ENCODE assay signal across 7 mouse cellular contexts in the genomic region with DNA sequence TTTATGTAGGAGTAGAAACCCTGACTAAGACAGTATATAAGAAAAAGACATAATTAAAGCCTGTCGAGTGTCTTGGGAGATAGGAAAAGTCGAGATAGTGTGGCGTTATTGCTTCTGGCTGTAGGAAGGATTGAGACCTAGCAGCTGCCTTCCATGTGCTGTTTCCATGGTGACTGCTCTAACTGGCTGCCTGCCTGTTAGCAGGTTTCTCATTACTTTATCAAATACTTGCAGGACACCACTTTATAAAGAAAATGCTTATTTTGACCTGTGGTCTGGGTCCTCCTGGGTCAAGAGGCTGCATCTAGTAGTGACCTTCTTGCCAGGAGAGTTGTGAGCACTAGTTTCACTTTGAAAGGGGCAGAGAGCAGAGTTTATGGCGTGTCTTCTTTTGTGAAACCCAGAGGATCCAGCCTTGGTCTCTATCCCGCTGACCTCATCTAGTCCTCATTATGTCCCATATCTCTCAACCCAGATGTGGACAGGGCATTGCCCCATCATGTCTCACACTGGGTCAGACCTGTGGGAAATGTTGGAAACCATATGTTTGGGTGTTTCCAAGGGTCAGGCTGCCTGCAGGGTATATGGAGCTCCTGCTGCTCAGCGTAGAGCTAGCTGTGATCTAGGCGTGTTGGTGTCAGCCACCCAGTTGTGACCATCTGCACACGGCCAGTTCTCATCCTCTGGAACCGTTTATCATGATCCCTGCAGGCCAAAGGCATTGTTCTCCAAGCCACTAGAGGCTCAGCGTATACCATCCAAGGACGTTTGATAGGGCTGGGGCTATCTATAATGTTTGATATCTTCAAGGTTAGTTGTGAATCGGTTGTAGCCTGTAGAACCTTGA. TPM values are rescaled to one million over a fixed set of nuclear protein-coding genes. Genes with fewer than 3 reads are reported as not detected.
DNase-seq lines count a peak whose midpoint lies in the region; ATAC-seq and TF ChIP-seq lines count a peak whose summit lies in the region.

No protein-coding gene starts in this region.

- no peaks in the 10 kb centered on the region for H3K36me3 ChIP-seq in lung, postnatal 0 days (ENCODE audit: insufficient read depth, low read length)
- H3K36me3 ChIP-seq in liver, embryonic 15.5 days (replicated peaks): peaks cover 12% of the 10 kb centered on the region; the same call in 1 of the 2 replicates
- H3K36me3 ChIP-seq in stomach, embryonic 14.5 days (ENCODE audit: control insufficient read depth, insufficient read depth, low read length): no peaks in the 10 kb centered on the region

- TF ChIP-seq EP300 in lung, postnatal 0 days (IDR thresholded peaks at IDR 0.05): no peak

- H3K4me3 ChIP-seq in lung, postnatal 0 days (ENCODE audit: low read depth, low read length): no peak overlapping the region
- peak overlapping the region; percentile 3; the same call in 1 of the 2 replicates for H3K4me3 ChIP-seq in liver, embryonic 15.5 days (replicated peaks)
- H3K4me3 ChIP-seq in stomach, embryonic 14.5 days (ENCODE audit: low read depth, low read length): no peak overlapping the region

- peak; percentile 36 for DNase-seq in lung, postnatal 0 days (ENCODE audit: low spot score)
- DNase-seq in lung, postnatal 25 days (ENCODE audit: low spot score): no peak
- peak; percentile 38 to 49 for DNase-seq in kidney, adult 8-10 months

- no peak overlapping the region for H3K4me2 ChIP-seq in lung, postnatal 0 days (replicated peaks; ENCODE audit: low read depth, low read length)
- peak overlapping the region; percentile 60 for H3K4me2 ChIP-seq in liver, embryonic 15.5 days
- H3K4me2 ChIP-seq in stomach, embryonic 14.5 days (replicated peaks; ENCODE audit: low read depth, low read length): no peak overlapping the region

- no peaks in the 10 kb centered on the region for H3K27me3 ChIP-seq in lung, postnatal 0 days (replicated peaks; ENCODE audit: insufficient read depth, low read length)
- no peaks in the 10 kb centered on the region for H3K27me3 ChIP-seq in liver, embryonic 15.5 days
- H3K27me3 ChIP-seq in stomach, embryonic 14.5 days (ENCODE audit: control insufficient read depth, insufficient read depth, low read length): no peaks in the 10 kb centered on the region

- 60% methylated on average over 12 of the region's 12 CpGs for WGBS in lung, postnatal 0 days
- WGBS in liver, embryonic 15.5 days (ENCODE audit: insufficient replicate concordance): 34% methylated on average over 12 of the region's 12 CpGs
- 63% methylated on average over 12 of the region's 12 CpGs for WGBS in stomach, embryonic 14.5 days

- no peaks in the 10 kb centered on the region for H3K9me3 ChIP-seq in lung, postnatal 0 days (ENCODE audit: low read length)
- no peaks in the 10 kb centered on the region for H3K9me3 ChIP-seq in liver, embryonic 15.5 days (replicated peaks)
- no peaks in the 10 kb centered on the region for H3K9me3 ChIP-seq in stomach, embryonic 14.5 days (ENCODE audit: control insufficient read depth, low read depth, low read length)

- no peaks in the 10 kb centered on the region; the same call in 1 of the 2 replicates for H3K4me1 ChIP-seq in lung, postnatal 0 days (ENCODE audit: insufficient read depth, low read depth, low read length)
- peaks cover 71% of the 10 kb centered on the region for H3K4me1 ChIP-seq in liver, embryonic 15.5 days (replicated peaks)
- H3K4me1 ChIP-seq in stomach, embryonic 14.5 days (ENCODE audit: control insufficient read depth, insufficient read depth, low read length): peaks cover 18% of the 10 kb centered on the region

- H3K9ac ChIP-seq in lung, postnatal 0 days (replicated peaks; ENCODE audit: low read depth): no peak overlapping the region
- H3K9ac ChIP-seq in liver, embryonic 15.5 days: peak overlapping the region; percentile 37
- H3K9ac ChIP-seq in stomach, embryonic 14.5 days (replicated peaks; ENCODE audit: low read depth, low read length): no peak overlapping the region

- peak overlapping the region; percentile 33 for H3K27ac ChIP-seq in lung, postnatal 0 days (ENCODE audit: low read length)
- peak overlapping the region; percentile 96 for H3K27ac ChIP-seq in liver, embryonic 15.5 days (replicated peaks)
- H3K27ac ChIP-seq in stomach, embryonic 14.5 days (ENCODE audit: low read length): peak overlapping the region; percentile 50; the same call in 1 of the 2 replicates

- no peak for TF ChIP-seq CTCF in lung, postnatal 0 days (IDR thresholded peaks at IDR 0.05)

- no peak for ATAC-seq in lung, postnatal 0 days
- peak; percentile 66 for ATAC-seq in erythroid progenitor cell, adult 5-6 weeks (replicated peaks; ENCODE audit: low FRiP score, poor library complexity, severe bottlenecking)
- peak; percentile 25 for ATAC-seq in liver, embryonic 15.5 days (ENCODE audit: insufficient read depth)
- no peak for ATAC-seq in stomach, embryonic 14.5 days (ENCODE audit: insufficient number of reproducible peaks, insufficient read depth, low FRiP score, low read depth)
- ATAC-seq in granulocyte monocyte progenitor cell, adult 5-6 weeks (replicated peaks; ENCODE audit: poor library complexity, severe bottlenecking): no peak

RNA-seq across cellular contexts. Expression of a gene that starts 30.1 kb away (rescaled TPM):
- polyA plus RNA-seq in lung, postnatal 0 days (2015; fragmentation: Nextera tagmentation; extraction: Ambion mirVana): 0.63 and 1.0 TPM in 2 replicates
- not detected in 2 replicates for total RNA-seq in erythroid progenitor cell, adult 5-6 weeks (2015; ENCODE audit: low replicate concordance)
- total RNA-seq in erythroid progenitor cell, adult 5-6 weeks (2017; ENCODE audit: low replicate concordance): 1.4 TPM in 1 of 2 replicates, not detected in the other
- 0.82 and 1.1 TPM in 2 replicates for polyA plus RNA-seq in liver, embryonic 15.5 days (2015; fragmentation: Nextera tagmentation; extraction: Ambion mirVana)
- polyA plus RNA-seq in stomach, embryonic 14.5 days (2014; fragmentation: Nextera tagmentation; extraction: Ambion mirVana): 8.6 and 8.9 TPM in 2 replicates
- 0.52 TPM in 1 of 2 replicates, not detected in the other for total RNA-seq in granulocyte monocyte progenitor cell, adult 5-6 weeks (2014; fragmentation: Nextera tagmentation)
- 0.04 and 0.21 TPM in 2 replicates for total RNA-seq in granulocyte monocyte progenitor cell, adult 5-6 weeks (2017)

Comparison
In these comparisons a context has a peak if more than half of its experiments do, and no peak if none do; other contexts are left out.
1. ATAC-seq: peak in erythroid progenitor cell, adult 5-6 weeks (single experiment) and liver, embryonic 15.5 days (single experiment); none in lung, postnatal 0 days (single experiment), stomach, embryonic 14.5 days (single experiment) and granulocyte monocyte progenitor cell, adult 5-6 weeks (single experiment).
2. H3K27ac ChIP-seq: peak in every context shown above with its lines; median percentile 96 in liver, embryonic 15.5 days; 50 in stomach, embryonic 14.5 days; 33 in lung, postnatal 0 days.